38 mouse cellular contexts compared by ENCODE assay signal in the genomic region with DNA sequence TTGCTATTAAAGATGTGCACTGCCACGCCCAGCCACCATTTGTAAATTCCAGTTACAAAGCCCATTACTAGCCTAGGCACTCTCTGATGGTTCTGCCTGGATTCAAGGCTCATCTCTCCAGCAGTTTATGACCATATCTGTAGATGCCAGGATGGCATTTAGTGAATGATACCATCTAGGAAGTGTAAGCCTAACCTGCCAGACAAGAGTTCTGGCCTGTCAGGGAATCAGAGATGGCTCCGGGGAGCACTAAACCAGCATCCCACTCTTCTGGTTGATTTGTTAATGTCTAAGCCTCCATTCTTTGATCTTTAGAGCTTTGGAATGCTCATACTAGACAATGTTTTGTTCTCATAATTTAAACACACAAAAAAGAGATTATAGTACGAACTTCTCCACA. TPM values are rescaled to one million over a fixed set of nuclear protein-coding genes. Genes with fewer than 3 reads are reported as not detected.
"Had no signal": no experiment of that assay in that cellular context is flagged by ENCODE, and none has a peak within 500 bp of the region (broad histone marks: within the 10 kb centered on the region; RNA-seq: fewer than 3 reads in every experiment).

No protein-coding gene starts in this region.

- H3K36me3 ChIP-seq: limb, embryonic 10.5 days; limb, embryonic 12.5 days; limb, embryonic 13.5 days; limb, embryonic 15.5 days; liver, embryonic 12.5 days; liver, embryonic 13.5 days; liver, embryonic 15.5 days; lung, embryonic 15.5 days; midbrain, embryonic 10.5 days; midbrain, embryonic 12.5 days; midbrain, embryonic 13.5 days; midbrain, embryonic 15.5 days; neural tube, embryonic 12.5 days had no signal

- H3K9ac ChIP-seq: limb, embryonic 12.5 days; limb, embryonic 13.5 days; limb, embryonic 15.5 days; liver, embryonic 12.5 days; liver, embryonic 13.5 days; liver, embryonic 14.5 days; liver, embryonic 15.5 days; liver, postnatal 0 days; lung, embryonic 14.5 days; lung, embryonic 15.5 days; midbrain, embryonic 12.5 days; midbrain, embryonic 13.5 days; midbrain, embryonic 15.5 days; neural tube, embryonic 12.5 days had no signal

- H3K27ac ChIP-seq: limb, embryonic 10.5 days; limb, embryonic 12.5 days; limb, embryonic 13.5 days; limb, embryonic 15.5 days; liver, embryonic 12.5 days; liver, embryonic 13.5 days; liver, embryonic 14.5 days; liver, embryonic 15.5 days; lung, embryonic 15.5 days; macrophage; midbrain, embryonic 10.5 days; midbrain, embryonic 12.5 days; midbrain, embryonic 13.5 days; midbrain, embryonic 15.5 days; neural tube, embryonic 12.5 days had no signal

- H3K4me3 ChIP-seq: limb, embryonic 10.5 days; limb, embryonic 12.5 days; limb, embryonic 13.5 days; limb, embryonic 15.5 days; liver, embryonic 12.5 days; liver, embryonic 13.5 days; liver, embryonic 15.5 days; lung, embryonic 15.5 days; megakaryocyte, embryonic 14.5 days; midbrain, embryonic 10.5 days; midbrain, embryonic 12.5 days; midbrain, embryonic 13.5 days; midbrain, embryonic 15.5 days; myocyte; neural tube, embryonic 12.5 days had no signal

- H3K9me3 ChIP-seq: limb, embryonic 10.5 days; limb, embryonic 12.5 days; limb, embryonic 13.5 days; limb, embryonic 15.5 days; liver, embryonic 12.5 days; liver, embryonic 13.5 days; liver, embryonic 15.5 days; lung, embryonic 15.5 days; megakaryocyte, embryonic 14.5 days; midbrain, embryonic 10.5 days; midbrain, embryonic 12.5 days; midbrain, embryonic 13.5 days; midbrain, embryonic 15.5 days; neural tube, embryonic 12.5 days had no signal

- H3K27me3 ChIP-seq: limb, embryonic 12.5 days; limb, embryonic 13.5 days; limb, embryonic 15.5 days; liver, embryonic 12.5 days; liver, embryonic 13.5 days; lung, embryonic 15.5 days; megakaryocyte, embryonic 14.5 days; midbrain, embryonic 12.5 days; midbrain, embryonic 13.5 days; midbrain, embryonic 15.5 days; neural tube, embryonic 12.5 days had no signal

- H3K4me2 ChIP-seq: limb, embryonic 12.5 days; limb, embryonic 13.5 days; limb, embryonic 15.5 days; liver, embryonic 11.5 days; liver, embryonic 12.5 days; liver, embryonic 13.5 days; liver, embryonic 15.5 days; lung, embryonic 14.5 days; lung, embryonic 15.5 days; midbrain, embryonic 11.5 days; midbrain, embryonic 12.5 days; midbrain, embryonic 13.5 days; midbrain, embryonic 15.5 days; neural tube, embryonic 12.5 days had no signal

- H3K4me1 ChIP-seq: limb, embryonic 10.5 days; limb, embryonic 13.5 days; limb, embryonic 15.5 days; liver, embryonic 15.5 days; lung, embryonic 15.5 days; midbrain, embryonic 10.5 days; midbrain, embryonic 12.5 days; midbrain, embryonic 13.5 days; midbrain, embryonic 15.5 days; neural tube, embryonic 12.5 days had no signal

- DNase-seq: left cerebral cortex, postnatal 4 days; liver; liver, embryonic 13.5 days; liver, postnatal 0 days; lung, adult 18-20 months; lung, adult 2 months; lung, postnatal 10 days; lung, postnatal 14 days; lung, postnatal 36 days; lung, postnatal 4 days; midbrain, embryonic 14.5 days had no signal

- ATAC-seq: liver, embryonic 12.5 days; liver, postnatal 0 days; lung, postnatal 0 days; midbrain, embryonic 13.5 days; midbrain, embryonic 15.5 days; midbrain, embryonic 16.5 days had no signal

RNA-seq across cellular contexts. Expression of a gene that starts 55.1 kb away (rescaled TPM):
- polyA plus RNA-seq: limb, embryonic 10.5 days; limb, embryonic 11.5 days; limb, embryonic 12.5 days; limb, embryonic 13.5 days; limb, embryonic 14.5 days; limb, embryonic 15.5 days; liver, adult 2 months; liver, embryonic 11.5 days; liver, embryonic 12.5 days; liver, embryonic 13.5 days; liver, embryonic 14.5 days; liver, embryonic 15.5 days; liver, embryonic 16.5 days; liver, postnatal 0 days; lung, adult 2 months; lung, embryonic 14.5 days; lung, embryonic 15.5 days; lung, embryonic 16.5 days; lung, postnatal 0 days; macrophage; midbrain, embryonic 10.5 days; midbrain, embryonic 11.5 days; midbrain, embryonic 12.5 days; midbrain, embryonic 13.5 days; midbrain, embryonic 14.5 days; myocyte; neural tube, embryonic 11.5 days; neural tube, embryonic 12.5 days had no signal
